Mouse (Mus musculus) CD4-positive helper T cell, adult 2 months (primary cell): Measurements from ENCODE around the gene Ak3.
"Not testable (repeated sequence)": the region's sequence is repeated elsewhere in the genome, so short reads cannot be mapped to it uniquely, and the experiment has no call there.

Source experiments
- DNase-seq: peaks from one replicate; pipeline ENCODE4 v3.0.0-alpha.2; 2012; ENCODE audit warnings: low read depth, missing footprints, low spot score

The Ak3 gene

GRCm38 (mm10) chr19:29044353-29044768, 3.4 kb downstream of the Ak3 start:
- DNase-seq: no peak

GRCm38 (mm10) chr19:29042647-29043046, 5.1 kb downstream of the Ak3 start:
- DNase-seq: no peak

GRCm38 (mm10) chr19:29042143-29042542, 5.6 kb downstream of the Ak3 start:
- no peak for DNase-seq

GRCm38 (mm10) chr19:29040206-29040605, 7.6 kb downstream of the Ak3 start:
- no peak for DNase-seq

- no peak for DNase-seq
Observed at GRCm38 (mm10) chr19:29039334-29039733, 8.4 kb downstream of the Ak3 start.

GRCm38 (mm10) chr19:29037541-29037940, 10.2 kb downstream of the Ak3 start:
- no peak for DNase-seq

GRCm38 (mm10) chr19:29037026-29037425, 10.7 kb downstream of the Ak3 start:
- no peak for DNase-seq

GRCm38 (mm10) chr19:29032662-29033061, 15.1 kb downstream of the Ak3 start:
- DNase-seq: no peak

GRCm38 (mm10) chr19:29031788-29032187, 16.0 kb downstream of the Ak3 start:
- DNase-seq: no peak

- DNase-seq: no peak
Observed at GRCm38 (mm10) chr19:29024391-29024947, 23.3 kb downstream of the Ak3 start.

- no peak for DNase-seq
Observed at GRCm38 (mm10) chr19:29021754-29022345, 25.9 kb downstream of the Ak3 start.

GRCm38 (mm10) chr19:29019647-29020046, 28.1 kb downstream of the Ak3 start:
- DNase-seq: no peak

- DNase-seq: no peak
Observed at GRCm38 (mm10) chr19:29016786-29017185, 31.0 kb downstream of the Ak3 start.

- no peak for DNase-seq
Observed at GRCm38 (mm10) chr19:29016204-29016765, 31.5 kb downstream of the Ak3 start.

- no peak for DNase-seq
Observed at GRCm38 (mm10) chr19:29015410-29016203, 32.2 kb downstream of the Ak3 start.

GRCm38 (mm10) chr19:29014466-29015055, 33.2 kb downstream of the Ak3 start:
- no peak for DNase-seq

- no peak for DNase-seq
Observed at GRCm38 (mm10) chr19:29011355-29011990, 36.3 kb downstream of the Ak3 start.

- no peak for DNase-seq
Observed at GRCm38 (mm10) chr19:29009046-29009445, 38.7 kb downstream of the Ak3 start.

- DNase-seq: no peak
Observed at GRCm38 (mm10) chr19:29008069-29008706, 39.6 kb downstream of the Ak3 start.

GRCm38 (mm10) chr19:29000321-29000720, 47.4 kb downstream of the Ak3 start:
- not testable (repeated sequence) for DNase-seq

- no peak for DNase-seq
Observed at GRCm38 (mm10) chr19:28997976-28998630, 49.7 kb downstream of the Ak3 start.
